Mouse (Mus musculus): ENCODE results near the gene Selenof.
A peak's percentile ranks its signal among the peaks of the same experiment; 100 is the strongest.
"Not testable (repeated sequence)": the region's sequence is repeated elsewhere in the genome, so short reads cannot be mapped to it uniquely, and the experiment has no call there.

Gene Selenof

GRCm38 (mm10) chr3:144602819-144603218 lies 32.7 kb downstream of the Selenof start:
- no peak for DNase-seq (ENCODE audit: low spot score in 2 of 2)

GRCm38 (mm10) chr3:144603558-144603957 lies 33.5 kb downstream of the Selenof start:
- DNase-seq (ENCODE audit: low spot score in 2 of 2), result no peak

GRCm38 (mm10) chr3:144604205-144604604 lies 34.1 kb downstream of the Selenof start:
- no peak for DNase-seq (ENCODE audit: low spot score in 2 of 2)

GRCm38 (mm10) chr3:144605811-144606210 lies 35.7 kb downstream of the Selenof start:
- not testable (repeated sequence) for DNase-seq (ENCODE audit: low spot score in 2 of 2)

GRCm38 (mm10) chr3:144606449-144606848 lies 36.3 kb downstream of the Selenof start:
- DNase-seq (ENCODE audit: low spot score in 2 of 2), result no peak

DNA sequence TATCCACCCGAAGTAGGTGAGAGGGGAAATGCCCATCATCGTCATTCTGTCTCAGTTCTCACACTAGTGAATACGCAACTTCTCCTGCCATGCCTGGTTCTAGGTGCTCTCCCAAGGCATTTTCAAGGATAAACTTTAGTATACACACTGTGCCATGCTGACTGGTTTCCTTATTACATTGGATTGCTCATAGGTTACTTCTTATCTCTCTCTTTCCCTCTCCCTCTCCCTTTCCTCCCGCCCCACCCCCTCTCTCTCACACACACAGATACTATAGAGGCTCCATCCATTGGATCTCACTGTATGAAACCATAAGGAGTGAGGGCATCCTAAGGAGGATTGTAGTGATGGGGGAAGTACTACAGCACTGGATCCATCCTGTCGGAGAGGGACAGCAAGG lies 38.0 kb downstream of the Selenof start:
- no peak for DNase-seq (ENCODE audit: low spot score in 2 of 2)

- DNase-seq (ENCODE audit: low spot score in 2 of 2), result no peak
These were observed 40.7 kb downstream of the Selenof start for GRCm38 (mm10) chr3:144610759-144611158.

GRCm38 (mm10) chr3:144611626-144612271 lies 41.6 kb downstream of the Selenof start:
- no peak for DNase-seq (ENCODE audit: low spot score in 2 of 2)

GRCm38 (mm10) chr3:144612382-144612781 lies 42.3 kb downstream of the Selenof start:
- no peak for DNase-seq (ENCODE audit: low spot score in 2 of 2)

- DNase-seq (ENCODE audit: low spot score in 2 of 2), result no peak
These were observed 44.2 kb downstream of the Selenof start for GRCm38 (mm10) chr3:144614277-144614676.

- no peak for DNase-seq (ENCODE audit: low spot score in 2 of 2)
These were observed 44.6 kb downstream of the Selenof start for GRCm38 (mm10) chr3:144614698-144615097.

DNA sequence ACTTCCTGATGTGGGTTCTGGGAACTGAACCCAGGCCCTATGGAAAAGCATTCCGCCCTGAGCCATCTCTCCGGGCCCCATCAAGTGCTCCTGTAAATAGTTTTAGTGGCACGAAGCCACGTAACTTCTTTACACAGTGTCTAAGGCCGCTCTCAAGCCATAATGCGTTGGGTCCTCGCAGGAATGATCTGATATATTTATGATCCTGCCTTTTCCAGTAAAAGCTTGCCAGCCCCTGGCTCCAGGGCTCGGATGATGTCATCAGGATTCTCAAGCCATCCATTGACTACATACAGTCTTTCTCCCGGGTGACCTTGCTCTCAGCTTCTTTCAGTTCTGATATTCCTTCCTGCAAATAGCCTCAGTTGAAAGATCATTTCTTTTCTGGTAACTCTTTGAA lies 45.4 kb downstream of the Selenof start:
- DNase-seq (ENCODE audit: low spot score in 2 of 2), result no peak

GRCm38 (mm10) chr3:144616654-144617425 lies 46.7 kb downstream of the Selenof start:
- peak; percentile 65 to 74 for DNase-seq (ENCODE audit: low spot score in 2 of 2)

DNA sequence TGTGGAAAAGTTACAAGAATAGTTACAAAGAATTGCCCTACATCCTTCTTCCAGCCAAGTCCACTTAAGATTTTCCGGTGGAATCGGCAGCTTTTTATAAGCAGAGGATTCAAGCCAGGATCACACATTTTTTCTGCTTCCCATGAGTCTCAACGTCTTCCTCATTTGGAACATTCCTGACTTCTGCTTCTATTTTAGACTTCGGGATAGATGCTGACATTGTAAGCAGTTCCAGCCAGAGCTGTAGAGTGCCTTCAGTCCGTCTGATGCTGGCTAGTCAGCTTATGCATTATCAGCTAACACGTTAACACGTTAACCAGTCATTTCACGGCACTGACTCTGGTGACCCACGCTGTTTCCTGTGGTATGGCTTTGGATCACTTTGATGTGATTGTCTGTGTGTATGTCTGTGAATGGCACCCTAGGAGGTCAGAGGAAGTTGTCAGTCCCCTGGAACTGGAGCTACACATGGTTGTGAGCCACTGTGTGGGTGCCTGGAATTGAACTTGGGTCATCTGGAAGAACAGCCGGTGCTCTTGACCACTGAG lies 47.6 kb downstream of the Selenof start:
- no peak for DNase-seq (ENCODE audit: low spot score in 2 of 2)

DNA sequence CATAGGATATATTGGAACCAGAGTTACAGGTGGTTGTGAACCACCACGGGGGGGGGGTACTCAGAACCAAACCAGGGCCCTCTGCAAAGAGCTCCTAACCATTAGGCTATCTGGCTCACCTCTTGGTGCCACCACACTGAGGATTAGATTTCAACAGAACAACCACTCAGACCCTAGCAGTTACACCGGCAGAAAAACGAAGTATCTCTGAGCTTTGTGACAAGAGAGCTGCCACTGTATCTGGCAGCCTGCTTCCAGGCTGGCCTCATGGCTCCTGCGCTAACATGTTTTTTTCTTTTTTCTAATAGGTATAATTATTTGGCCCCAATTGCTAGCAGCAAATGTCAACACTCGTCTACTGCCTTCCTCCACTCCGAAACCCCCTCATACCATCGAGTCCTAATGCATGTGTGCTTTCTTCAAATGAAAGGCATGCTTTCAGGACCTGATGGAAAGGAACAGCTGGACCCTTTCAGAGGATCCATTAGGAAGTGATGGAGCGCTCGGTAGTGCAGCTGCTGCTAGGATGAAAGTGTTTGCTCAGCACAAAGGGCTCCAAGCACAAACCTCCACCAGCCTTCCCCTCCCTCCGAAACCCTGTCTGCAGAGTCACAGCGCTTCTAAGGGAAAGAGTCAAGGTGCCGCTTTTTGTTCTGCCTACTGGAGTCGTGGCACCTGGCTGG lies 53.0 kb downstream of the Selenof start:
- DNase-seq (ENCODE audit: low spot score in 2 of 2), result no peak

- DNase-seq (ENCODE audit: low spot score in 2 of 2), result no peak
These were observed 55.6 kb downstream of the Selenof start for GRCm38 (mm10) chr3:144625691-144626090.

DNA sequence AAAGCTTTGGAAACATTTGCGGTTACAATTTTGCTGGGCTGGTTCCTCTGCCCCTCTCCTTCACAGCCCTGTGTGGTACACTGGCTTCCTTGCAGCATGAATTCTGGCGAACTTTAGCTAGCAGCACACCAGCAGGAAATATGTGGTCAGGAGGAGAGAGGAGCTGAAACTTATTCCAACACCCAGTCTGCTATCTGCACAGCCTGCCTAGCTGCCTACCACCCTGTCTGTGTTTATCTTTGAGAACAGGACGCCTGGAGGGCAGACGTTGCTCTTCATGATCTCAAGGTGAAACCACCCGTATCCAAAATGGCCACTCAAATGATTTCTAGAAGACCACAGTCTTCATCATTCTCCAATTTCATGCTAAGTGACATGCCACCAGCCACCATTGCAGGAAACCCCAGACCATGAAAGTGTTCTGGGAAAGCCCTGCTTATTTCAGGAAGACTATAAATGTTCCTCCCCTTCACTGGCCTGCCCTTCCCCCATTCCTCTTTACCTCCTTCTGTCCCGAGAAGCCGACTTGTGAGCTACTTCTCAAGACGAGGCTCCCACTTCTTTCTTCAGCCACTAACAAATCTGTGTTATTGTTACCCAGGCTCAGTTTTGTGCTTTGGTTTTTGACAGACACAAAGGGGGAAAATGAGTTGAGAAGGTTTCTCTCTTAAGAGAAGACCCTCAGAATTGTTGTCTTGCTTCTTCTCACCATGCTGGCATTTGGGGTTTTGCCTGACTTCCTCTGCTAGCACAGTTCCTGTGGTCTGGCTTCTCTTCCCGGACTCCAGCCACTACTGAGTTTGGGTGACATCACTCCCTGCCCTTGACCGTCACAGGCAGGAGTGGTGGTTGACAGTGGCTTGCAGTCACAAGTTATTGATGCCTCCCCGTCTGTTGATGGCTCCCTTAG lies 58.2 kb downstream of the Selenof start:
- peak; percentile 56 to 72 for DNase-seq (ENCODE audit: low spot score in 2 of 2)

- no peak for DNase-seq (ENCODE audit: low spot score in 2 of 2)
These were observed 58.8 kb downstream of the Selenof start for GRCm38 (mm10) chr3:144628915-144629230.

DNA sequence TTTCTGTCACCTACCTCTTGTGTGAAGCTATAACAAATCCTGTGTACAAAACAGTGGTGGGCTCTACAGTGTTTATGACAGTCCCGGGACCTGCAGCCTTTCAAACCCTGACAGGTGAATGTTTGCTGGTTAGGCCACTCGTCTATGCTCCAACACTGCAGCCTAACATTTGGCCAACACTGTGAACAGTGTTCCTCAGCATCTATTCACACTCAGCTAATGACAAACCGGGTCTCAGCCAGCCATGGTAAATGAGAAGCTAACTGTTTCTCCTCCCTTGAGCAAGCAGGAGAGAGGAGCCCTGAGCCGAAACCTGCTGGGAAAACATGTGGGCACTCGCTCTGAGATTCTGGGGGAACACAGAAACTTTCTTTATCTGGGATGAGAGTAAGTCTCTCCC lies 65.1 kb downstream of the Selenof start:
- no peak for DNase-seq (ENCODE audit: low spot score in 2 of 2)

DNA sequence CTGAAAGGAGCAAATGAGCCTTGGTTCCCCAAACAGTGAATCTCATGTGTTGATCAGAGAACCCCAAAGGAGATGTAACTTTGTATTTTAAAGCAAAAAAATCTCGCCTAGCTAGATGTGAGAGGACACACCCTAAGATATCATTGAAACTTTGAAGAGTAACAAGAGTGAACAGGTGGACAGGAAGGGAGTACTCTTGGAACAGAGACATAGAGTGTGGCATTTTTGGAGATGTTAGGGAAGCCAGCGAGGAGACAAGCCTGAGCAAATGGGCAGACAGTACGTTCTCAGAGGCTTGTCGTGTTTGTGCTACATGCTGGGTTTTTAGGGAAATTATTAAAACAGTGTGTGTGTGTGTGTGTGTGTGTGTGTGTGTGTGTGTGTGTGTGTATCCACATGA lies 68.0 kb downstream of the Selenof start:
- no peak for DNase-seq (ENCODE audit: low spot score in 2 of 2)

DNA sequence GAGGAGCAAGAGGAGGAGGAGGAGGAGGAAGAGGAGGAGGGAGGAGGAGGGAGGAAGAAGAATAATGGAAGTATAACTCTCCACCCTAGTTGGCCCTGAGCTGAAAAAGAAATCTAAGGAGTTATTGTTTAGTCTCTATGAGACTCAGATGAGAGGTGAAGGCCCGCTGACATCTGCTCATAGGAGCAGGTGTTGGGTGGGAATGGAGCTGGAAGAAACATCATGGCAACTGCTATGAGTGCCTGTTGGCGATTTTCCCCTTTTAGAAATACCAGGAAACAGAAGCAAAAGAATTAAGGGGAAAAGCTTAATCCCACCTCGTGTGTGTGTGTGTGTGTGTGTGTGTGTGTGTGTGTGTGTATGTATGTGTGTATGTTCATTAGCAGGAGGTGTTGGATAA lies 69.3 kb downstream of the Selenof start:
- no peak for DNase-seq (ENCODE audit: low spot score in 2 of 2)

- no peak for DNase-seq (ENCODE audit: low spot score in 2 of 2)
These were observed 69.9 kb downstream of the Selenof start for GRCm38 (mm10) chr3:144640033-144640432.

Data from spleen, postnatal 36 days (tissue).